In genomic region chr12:83502190-83502589, GRCm38 (mm10) we compare ENCODE assay signal across 8 mouse cellular contexts. TPM values are rescaled to one million over a fixed set of nuclear protein-coding genes. Genes with fewer than 3 reads are reported as not detected.
A peak's percentile ranks its signal among the peaks of the same experiment; 100 is the strongest.
DNase-seq lines count a peak whose midpoint lies in the region; ATAC-seq and TF ChIP-seq lines count a peak whose summit lies in the region.

No protein-coding gene starts in this region.

- peak; percentile 50 to 84 for DNase-seq in heart, adult 18-20 months
- peak; percentile 71 for DNase-seq in CH12.LX (ENCODE audit: extremely low read depth)
- peak; percentile 74 to 81 for DNase-seq in cerebellum, adult 18-20 months
- DNase-seq in frontal cortex, postnatal 36 days (ENCODE audit: low spot score in 2 of 2) = peak; percentile 50 to 79
- peak; percentile 66 to 82 for DNase-seq in layer of hippocampus, adult 2 months (ENCODE audit: low spot score in 2 of 2)
- DNase-seq in lung, postnatal 0 days (ENCODE audit: low spot score) = peak; percentile 82
- DNase-seq in spleen, adult 2 months (ENCODE audit: low read depth in 1 of 2, low spot score in 2 of 2) = peak in 1 of 2 experiments; percentile 22

- H3K9ac ChIP-seq in heart, embryonic 12.5 days = no peak overlapping the region
- no peak overlapping the region for H3K9ac ChIP-seq in CH12.LX (ENCODE audit: insufficient read depth, low read depth)
- H3K9ac ChIP-seq in lung, postnatal 0 days (replicated peaks; ENCODE audit: low read depth) = no peak overlapping the region

- H3K9me3 ChIP-seq in heart, embryonic 12.5 days (replicated peaks) = no peaks in the 10 kb centered on the region
- no peaks in the 10 kb centered on the region for H3K9me3 ChIP-seq in CH12.LX (replicated peaks; ENCODE audit: low read length)
- H3K9me3 ChIP-seq in lung, postnatal 0 days (ENCODE audit: low read length) = no peaks in the 10 kb centered on the region

- H3K27ac ChIP-seq in heart, embryonic 12.5 days (ENCODE audit: poor library complexity, severe bottlenecking) = no peak overlapping the region
- H3K27ac ChIP-seq in CH12.LX (ENCODE audit: insufficient read depth, low read depth) = no peak overlapping the region
- H3K27ac ChIP-seq in layer of hippocampus, adult 2 months = no peak overlapping the region
- no peak overlapping the region for H3K27ac ChIP-seq in lung, postnatal 0 days (ENCODE audit: low read length)
- H3K27ac ChIP-seq in spleen, adult 2 months (ENCODE audit: insufficient read depth, low read length) = no peak overlapping the region

- TF ChIP-seq RAD21 in CH12.LX (IDR thresholded peaks at IDR 0.05; ENCODE audit: low read depth, low read length) = peak; percentile 94

- no peak for TF ChIP-seq EP300 in CH12.LX (IDR thresholded peaks at IDR 0.05; ENCODE audit: low read length)
- TF ChIP-seq EP300 in lung, postnatal 0 days (IDR thresholded peaks at IDR 0.05) = no peak

- WGBS in heart, embryonic 12.5 days = 4% methylated on average over 9 of the region's 9 CpGs
- WGBS in lung, postnatal 0 days = 4% methylated on average over 9 of the region's 9 CpGs
- WGBS in spleen, adult 2 months = 9% methylated on average over 9 of the region's 9 CpGs

- H3K4me3 ChIP-seq in heart, embryonic 12.5 days = no peak overlapping the region
- H3K4me3 ChIP-seq in CH12.LX (replicated peaks in 1 of 3; ENCODE audit: low read depth in 2 of 3, low read length in 2 of 3, poor library complexity in 1 of 3) = no peak overlapping the region
- no peak overlapping the region for H3K4me3 ChIP-seq in layer of hippocampus, adult 2 months
- H3K4me3 ChIP-seq in lung, postnatal 0 days (ENCODE audit: low read depth, low read length) = no peak overlapping the region
- H3K4me3 ChIP-seq in spleen, adult 2 months (ENCODE audit: extremely low read depth, insufficient read depth, insufficient read length) = no peak overlapping the region

- no peak overlapping the region for H3K4me2 ChIP-seq in heart, embryonic 12.5 days
- H3K4me2 ChIP-seq in CH12.LX (ENCODE audit: insufficient read depth, low read depth, poor library complexity, severe bottlenecking) = peak overlapping the region; percentile 91
- no peak overlapping the region for H3K4me2 ChIP-seq in lung, postnatal 0 days (replicated peaks; ENCODE audit: low read depth, low read length)

- in situ Hi-C loops in CH12.LX (cut with MboI; ENCODE audit: low pct_ligation_motif_present, low pct_unique_long_range_greater_than_20kb, low sequenced_read_pairs) = no loop called here

- no peak for TF ChIP-seq POLR2A in CH12.LX (IDR thresholded peaks at IDR 0.05; ENCODE audit: low read depth, low read length)
- TF ChIP-seq POLR2A in spleen, adult 2 months (IDR thresholded peaks at IDR 0.05; ENCODE audit: low read depth, low read length) = no peak

- peak; percentile 80 to 88 for TF ChIP-seq CTCF in CH12.LX (conservative IDR thresholded peaks at IDR 0.05 in 1 of 2, IDR thresholded peaks at IDR 0.05 in 1 of 2; ENCODE audit: low read depth in 2 of 2, low read length in 2 of 2)
- TF ChIP-seq CTCF in layer of hippocampus, adult 2 months (conservative IDR thresholded peaks at IDR 0.05) = peak; percentile 93
- TF ChIP-seq CTCF in lung, postnatal 0 days (IDR thresholded peaks at IDR 0.05) = peak; percentile 87
- TF ChIP-seq CTCF in spleen, adult 2 months (IDR thresholded peaks at IDR 0.05; ENCODE audit: extremely low read depth, insufficient read depth, insufficient read length, insufficient replicate concordance) = peak; percentile 50; the same call in 1 of the 2 replicates

- no peaks in the 10 kb centered on the region for H3K79me2 ChIP-seq in CH12.LX (replicated peaks; ENCODE audit: control insufficient read depth, extremely low read depth, insufficient read depth, poor library complexity, severe bottlenecking)

- H3K36me3 ChIP-seq in heart, embryonic 12.5 days = no peaks in the 10 kb centered on the region
- H3K36me3 ChIP-seq in CH12.LX (replicated peaks in 1 of 2; ENCODE audit: control insufficient read depth in 1 of 2, insufficient read depth in 1 of 2, low read length in 1 of 2) = no peaks in the 10 kb centered on the region
- H3K36me3 ChIP-seq in lung, postnatal 0 days (ENCODE audit: insufficient read depth, low read length) = no peaks in the 10 kb centered on the region
- H3K36me3 ChIP-seq in spleen, adult 2 months (ENCODE audit: control insufficient read depth, insufficient read depth, low read length) = no peaks in the 10 kb centered on the region

- no peak for ATAC-seq in heart, embryonic 12.5 days (ENCODE audit: insufficient number of reproducible peaks, low FRiP score)
- no peak; the same call in 1 of the 2 replicates for ATAC-seq in lung, postnatal 0 days

- H3K4me1 ChIP-seq in heart, embryonic 12.5 days (replicated peaks) = no peaks in the 10 kb centered on the region
- H3K4me1 ChIP-seq in CH12.LX (ENCODE audit: control insufficient read depth in 1 of 2, insufficient read depth in 2 of 2) = no peaks in the 10 kb centered on the region
- no peaks in the 10 kb centered on the region for H3K4me1 ChIP-seq in lung, postnatal 0 days (ENCODE audit: insufficient read depth, low read depth, low read length)
- H3K4me1 ChIP-seq in spleen, adult 2 months (ENCODE audit: control insufficient read depth, insufficient read depth, insufficient read length) = no peaks in the 10 kb centered on the region

- dilution Hi-C loops in CH12.LX (cut with MboI; ENCODE audit: extremely low pct_ligation_motif_present, extremely low pct_unique_long_range_greater_than_20kb, low sequenced_read_pairs) = no loop called here

- no peaks in the 10 kb centered on the region for H3K27me3 ChIP-seq in heart, embryonic 12.5 days (replicated peaks)
- no peaks in the 10 kb centered on the region for H3K27me3 ChIP-seq in CH12.LX (replicated peaks)
- H3K27me3 ChIP-seq in lung, postnatal 0 days (replicated peaks; ENCODE audit: insufficient read depth, low read length) = no peaks in the 10 kb centered on the region
- H3K27me3 ChIP-seq in spleen, adult 2 months (ENCODE audit: control insufficient read depth, insufficient read depth, low read length) = no peaks in the 10 kb centered on the region; the same call in 1 of the 2 replicates

TF ChIP-seq in CH12.LX, 34 proteins besides CTCF, POLR2A, EP300 and RAD21:
- TF ChIP-seq ZC3H11A (IDR thresholded peaks at IDR 0.05; ENCODE audit: low read depth, low read length) (peak; percentile 55), JUND (conservative IDR thresholded peaks at IDR 0.05; ENCODE audit: low read depth, low read length) (no peak), SMC3 (IDR thresholded peaks at IDR 0.05; ENCODE audit: low read depth, low read length) (peak; percentile 83)

RNA-seq across cellular contexts. Expression of gene Dpf3, which starts 14.7 kb away (rescaled TPM):
- 10 to 100 TPM; 16.2 to 20.3 TPM for total RNA-seq in heart, adult 18-20 months (2021)
- 27.1 and 31.2 TPM in 2 replicates for polyA plus RNA-seq in heart, embryonic 12.5 days (2016; fragmentation: Nextera tagmentation; extraction: Ambion mirVana)
- total RNA-seq in CH12.LX (2012; rRNA removed) (0.42 TPM in 2 replicates), CH12.LX (2014; rRNA removed) (0.85 and 1.2 TPM in 2 replicates)
- polyA plus RNA-seq in CH12.LX (2012; ENCODE audit: insufficient read length, low read depth) = 1.2 and 3.2 TPM in 2 replicates
- 10 to 100 TPM; 27.4 to 29.4 TPM for total RNA-seq in layer of hippocampus, adult 2 months (2021)
- 1.4 TPM in 2 replicates for polyA plus RNA-seq in lung, postnatal 0 days (2015; fragmentation: Nextera tagmentation; extraction: Ambion mirVana)
- polyA plus RNA-seq in spleen, adult 2 months (2012; rRNA removed) = 1.6 and 1.7 TPM in 2 replicates

RNA-seq across cellular contexts. Expression of gene Dcaf4, which starts 18.1 kb away (rescaled TPM):
- 10 to 100 TPM; 12.6 to 12.7 TPM for total RNA-seq in heart, adult 18-20 months (2021)
- 22.7 and 23.8 TPM in 2 replicates for polyA plus RNA-seq in heart, embryonic 12.5 days (2016; fragmentation: Nextera tagmentation; extraction: Ambion mirVana)
- total RNA-seq in CH12.LX (2012; rRNA removed) (22.0 and 22.1 TPM in 2 replicates), CH12.LX (2014; rRNA removed) (21.5 and 23.6 TPM in 2 replicates)
- polyA plus RNA-seq in CH12.LX (2012; ENCODE audit: insufficient read length, low read depth) = 17.3 and 19.4 TPM in 2 replicates
- total RNA-seq in layer of hippocampus, adult 2 months (2021) = 10 to 100 TPM; 29.0 to 30.3 TPM
- 10.4 and 11.3 TPM in 2 replicates for polyA plus RNA-seq in lung, postnatal 0 days (2015; fragmentation: Nextera tagmentation; extraction: Ambion mirVana)
- 14.0 and 19.3 TPM in 2 replicates for polyA plus RNA-seq in spleen, adult 2 months (2012; rRNA removed)
